Mouse (Mus musculus) adrenal gland, adult 8-10 months (tissue): ENCODE measurements around the gene Olfr191. TPM values are rescaled to one million over a fixed set of nuclear protein-coding genes. Genes with fewer than 3 reads are reported as not detected.
A peak's percentile ranks its signal among the peaks of the same experiment; 100 is the strongest.
"Not testable (repeated sequence)": the region's sequence is repeated elsewhere in the genome, so short reads cannot be mapped to it uniquely, and the experiment has no call there.

Source experiments
- DNase-seq: peaks from one replicate; pipeline ENCODE4 v3.0.0; 2022
- total RNA-seq, 4 experiments: library from RNA; stranded (reverse); gene quantifications; 2 replicates each; pipeline ENCODE4 v1.2.4; 2022

Gene Olfr191
- total RNA-seq = not detected

DNA sequence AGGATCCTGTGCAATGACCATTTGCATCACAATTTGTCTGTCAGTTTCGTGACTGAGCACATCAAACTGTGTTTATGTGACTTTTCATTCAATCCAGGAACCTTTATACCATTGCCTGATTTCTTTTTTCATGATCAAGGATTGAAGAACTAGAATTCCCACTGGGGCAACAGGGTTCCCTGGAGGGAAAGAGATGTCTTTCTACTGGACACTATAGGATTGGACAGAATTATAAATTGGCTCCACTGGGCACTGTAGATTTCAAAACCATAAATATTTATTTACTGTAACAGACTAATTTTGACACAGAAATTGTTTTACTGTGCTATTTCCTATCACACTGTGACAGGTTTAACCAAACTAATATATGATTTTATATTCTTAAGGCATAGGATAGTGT is at the start of gene Olfr191:
Olfr191 (minus strand) TSS at position 101 of the 400 bp plus-strand sequence.
- DNase-seq = not testable (repeated sequence)

DNA sequence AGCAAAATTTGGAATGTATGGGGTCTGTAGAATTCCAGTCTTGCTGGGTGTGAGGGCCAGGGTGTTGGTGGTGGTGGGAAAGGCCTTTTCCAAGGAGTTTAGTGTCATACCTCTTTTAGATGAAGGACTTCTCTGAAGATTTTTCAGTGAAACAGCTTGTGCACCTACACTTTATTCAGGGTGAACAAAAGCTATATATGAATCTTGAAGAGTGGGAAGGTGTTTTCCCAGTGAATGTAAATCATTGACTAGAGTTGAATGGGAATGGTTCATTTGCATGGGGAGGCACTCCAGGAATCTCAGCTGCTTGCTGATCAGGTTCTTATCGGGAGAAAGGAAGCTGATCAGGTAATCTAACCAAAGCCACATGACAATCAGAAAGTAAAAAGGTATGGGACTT is 41.1 kb upstream of the Olfr191 start:
- DNase-seq = no peak

DNA sequence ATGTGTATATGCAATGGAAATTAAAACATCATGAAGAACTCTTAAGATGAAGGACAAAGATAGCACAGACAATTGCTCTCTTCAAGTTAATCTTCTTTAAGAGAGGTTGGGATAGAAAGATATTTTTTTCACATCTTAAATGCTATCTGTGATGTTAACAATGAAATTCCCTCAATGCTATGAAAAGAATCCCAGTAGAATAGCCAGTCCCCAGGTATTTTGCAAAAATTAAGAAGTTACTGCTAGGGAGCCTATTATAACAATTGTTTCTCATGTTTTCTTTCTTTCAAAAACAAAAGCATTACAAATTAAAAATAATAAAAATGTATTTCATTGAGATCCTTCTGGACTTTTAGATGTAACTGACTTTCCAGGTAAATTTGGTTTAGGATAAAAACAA is 31.3 kb upstream of the Olfr191 start, which contains the start of gene Olfr194:
Olfr194 (minus strand) TSS at position 101 of the 400 bp plus-strand sequence.
- DNase-seq = no peak

DNA sequence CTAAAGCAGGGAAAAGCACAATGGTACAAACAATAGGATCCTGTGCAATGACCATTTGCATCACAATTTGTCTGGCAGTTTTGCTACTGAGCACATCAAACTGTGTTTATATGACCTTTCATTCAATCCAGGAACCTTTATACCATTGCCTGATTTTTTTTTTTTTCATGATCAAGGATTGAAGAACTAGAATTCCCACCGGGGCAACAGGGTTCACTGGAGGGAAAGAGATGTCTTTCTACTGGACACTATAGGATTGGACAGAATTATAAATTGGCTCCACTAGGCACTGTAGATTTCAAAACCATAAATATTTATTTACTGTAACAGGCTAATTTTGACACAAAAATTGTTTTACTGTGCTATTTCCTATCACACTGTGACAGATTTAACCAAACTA is 22.2 kb upstream of the Olfr191 start, which contains the start of gene Olfr193:
Olfr193 (minus strand) TSS at position 101 of the 400 bp plus-strand sequence.
- no peak for DNase-seq

DNA sequence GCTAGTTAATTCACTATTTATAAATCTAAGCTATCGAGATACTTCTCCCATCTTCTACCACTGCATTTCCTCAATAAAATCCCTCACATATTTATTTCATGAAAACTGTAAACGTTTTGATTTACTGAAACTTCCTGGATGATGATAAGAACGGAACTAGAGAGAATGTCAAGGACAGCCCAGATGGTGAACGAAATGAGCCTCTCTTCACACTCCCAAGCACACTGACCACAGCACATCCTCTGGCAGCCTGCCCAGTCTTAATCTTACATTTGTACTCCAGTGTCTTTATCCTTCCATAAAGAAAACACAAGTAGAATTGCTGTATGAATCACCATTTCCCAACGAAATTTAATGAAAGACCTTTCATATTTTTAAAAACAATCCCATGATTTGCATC is 18.9 kb upstream of the Olfr191 start:
- DNase-seq = peak; percentile 19

DNA sequence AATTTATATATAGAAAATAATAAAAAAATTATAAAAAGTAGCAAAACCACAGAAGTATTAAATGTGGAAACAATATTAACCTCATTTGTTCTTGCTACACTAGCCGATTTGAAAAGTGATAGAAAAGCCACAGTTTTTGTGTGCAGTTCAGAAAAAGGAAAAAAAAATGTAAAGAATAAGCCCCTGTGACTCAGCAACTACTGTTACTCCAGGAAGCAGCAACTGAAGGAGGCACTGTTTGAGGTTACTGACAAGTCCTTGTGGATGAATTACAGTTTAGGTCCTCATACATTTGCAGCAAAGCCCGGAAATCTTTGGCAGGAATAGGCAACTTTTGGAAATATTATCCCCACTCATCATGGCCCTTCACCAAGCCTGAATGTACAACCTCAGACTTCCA is 15.7 kb upstream of the Olfr191 start:
- DNase-seq = no peak

DNA sequence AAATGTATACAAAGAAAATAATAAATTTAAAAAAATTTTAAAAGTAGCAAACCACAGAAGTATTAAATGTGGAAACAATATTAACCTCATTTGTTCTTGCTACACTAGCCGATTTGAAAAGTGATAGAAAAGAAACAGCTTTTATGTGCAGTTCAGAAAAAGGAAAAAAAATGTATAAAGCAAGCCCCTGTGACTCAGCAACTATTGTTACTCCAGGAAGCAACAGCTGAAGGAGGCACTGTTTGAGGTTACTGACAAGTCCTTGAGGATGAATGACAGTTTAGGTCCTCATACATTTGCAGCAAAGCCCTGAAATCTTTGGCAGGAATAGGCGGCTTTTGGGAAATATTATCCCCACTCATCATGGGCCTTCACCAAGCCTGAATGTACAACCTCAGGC is 8.5 kb downstream of the Olfr191 start:
- not testable (repeated sequence) for DNase-seq

DNA sequence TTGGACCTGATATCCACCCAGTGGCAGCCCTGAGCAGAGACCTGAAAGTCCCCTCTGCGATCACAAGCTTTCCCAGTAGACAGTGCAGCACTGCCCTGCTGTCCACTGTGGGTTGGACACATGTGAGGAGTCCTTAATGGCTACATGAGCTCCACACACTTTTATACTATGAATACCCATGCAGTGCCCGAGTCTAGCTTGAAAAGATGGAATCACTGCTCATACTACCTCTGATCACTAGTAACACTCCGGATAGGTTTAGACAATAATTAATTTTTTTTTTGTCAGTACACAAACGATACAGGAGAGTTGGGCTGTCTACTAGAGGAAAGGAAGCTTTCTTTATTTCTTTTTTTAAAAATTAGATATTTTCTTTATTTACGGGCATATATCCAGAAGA is 11.7 kb downstream of the Olfr191 start, which contains the start of gene Olfr190:
Olfr190 (minus strand) TSS at position 101 of the 400 bp plus-strand sequence.
- no peak for DNase-seq

DNA sequence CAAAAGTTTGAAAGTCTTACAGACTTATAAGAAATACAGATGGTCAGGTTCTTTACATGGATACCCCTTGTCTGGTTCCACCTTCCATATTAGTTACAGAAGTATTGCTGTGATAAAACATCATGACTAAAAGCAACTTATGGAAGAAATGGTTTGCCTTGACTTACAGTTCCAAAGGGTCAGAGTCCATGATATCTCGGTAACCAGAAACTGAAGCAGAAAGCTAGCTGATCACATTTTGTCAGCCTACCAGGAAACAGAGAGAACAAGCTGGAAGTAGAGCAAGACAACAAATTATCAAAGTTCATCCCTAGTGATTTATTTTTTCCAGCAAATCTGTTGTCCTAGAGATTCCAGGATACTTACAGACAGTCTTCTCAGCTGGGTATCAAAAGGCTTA is 16.1 kb downstream of the Olfr191 start:
- DNase-seq = no peak

DNA sequence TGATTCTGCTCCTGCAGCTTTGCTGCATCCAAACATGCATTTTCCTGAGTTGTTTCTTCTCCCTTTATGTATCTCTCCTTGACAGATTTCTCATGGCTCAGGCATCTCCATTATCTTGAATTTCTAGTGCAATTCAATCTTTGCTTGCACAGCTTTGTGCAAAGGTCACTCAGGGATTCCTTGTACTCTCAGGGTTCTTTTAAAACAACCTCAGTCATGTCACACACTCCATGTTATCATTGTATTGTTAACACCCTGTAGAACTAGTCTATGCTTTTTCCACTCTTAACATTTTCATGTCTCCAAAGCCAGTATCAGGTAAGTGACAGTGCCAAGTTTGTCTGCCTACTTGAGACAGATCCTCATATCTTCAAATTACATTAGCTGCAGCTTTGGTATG is 17.9 kb downstream of the Olfr191 start:
- no peak for DNase-seq

DNA sequence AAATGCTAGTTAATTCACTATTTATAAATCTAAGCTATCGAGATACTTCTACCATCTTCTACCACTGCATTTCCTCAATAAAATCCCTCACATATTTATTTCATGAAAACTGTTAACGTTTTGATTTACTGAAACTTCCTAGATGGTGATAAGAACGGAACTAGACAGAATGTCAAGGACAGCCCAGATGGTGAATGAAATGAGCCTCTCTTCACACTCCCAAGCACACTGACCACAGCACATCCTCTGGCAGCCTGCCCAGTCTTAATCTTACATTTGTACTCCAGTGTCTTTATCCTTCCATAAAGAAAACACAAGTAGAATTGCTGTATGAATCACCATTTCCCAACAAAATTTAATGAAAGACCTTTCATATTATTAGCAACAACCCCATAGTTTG is 27.2 kb downstream of the Olfr191 start:
- DNase-seq = not testable (repeated sequence)

DNA sequence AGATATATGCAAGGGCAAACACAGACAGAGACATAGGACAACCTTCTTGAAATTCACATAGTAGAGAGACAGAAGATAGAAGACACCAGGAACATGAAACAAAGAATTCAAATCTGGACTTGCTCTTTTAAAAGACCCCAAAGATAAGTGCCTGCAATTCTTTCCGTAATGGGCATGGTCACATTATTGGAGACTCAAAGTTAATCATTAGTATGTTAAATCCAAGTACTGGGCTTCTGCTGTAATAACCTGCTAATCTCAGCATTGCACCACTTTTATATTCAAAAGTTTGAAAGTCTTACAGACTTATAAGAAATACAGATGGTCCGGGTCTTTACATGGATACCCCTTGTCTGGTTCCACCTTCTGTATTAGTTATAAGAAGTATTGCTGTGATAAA is 40.3 kb downstream of the Olfr191 start:
- not testable (repeated sequence) for DNase-seq

DNA sequence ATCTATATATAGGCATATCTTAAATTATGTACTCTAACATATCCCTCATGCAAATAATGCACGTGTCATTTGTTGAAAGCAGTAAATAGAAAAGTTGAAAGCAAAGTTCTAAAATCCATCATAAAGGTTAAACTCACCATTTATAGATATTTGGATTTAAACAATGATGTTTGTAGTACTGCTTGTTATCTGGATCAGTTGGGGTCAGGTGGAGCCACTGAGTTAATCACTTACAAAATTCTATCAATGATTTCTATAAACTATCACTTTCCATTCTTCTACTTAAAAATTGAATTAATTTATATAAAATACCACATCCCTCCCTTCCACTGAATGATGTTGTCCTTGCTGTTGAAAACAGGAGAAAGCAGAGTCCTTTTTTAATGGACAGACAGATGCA is 40.8 kb downstream of the Olfr191 start:
- DNase-seq = no peak

DNA sequence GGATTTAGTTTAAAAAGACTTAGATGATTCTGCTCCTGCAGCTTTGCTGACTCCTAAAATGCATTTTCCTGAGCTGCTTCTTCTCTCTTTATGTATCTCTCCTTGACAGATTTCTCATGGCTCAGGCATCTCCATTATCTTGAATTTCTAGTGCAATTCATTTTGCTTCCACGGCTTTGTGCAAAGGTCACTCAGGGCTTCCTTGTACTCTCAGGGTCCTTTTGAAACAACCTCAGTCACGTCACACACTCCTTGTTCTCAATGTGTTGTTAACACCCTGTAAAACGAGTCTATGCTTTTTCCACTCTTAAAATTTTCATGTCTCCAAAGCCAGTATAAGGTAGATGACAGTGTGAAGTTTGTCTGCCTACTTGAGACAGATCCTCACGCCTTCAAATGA is 42.0 kb downstream of the Olfr191 start:
- no peak for DNase-seq

DNA sequence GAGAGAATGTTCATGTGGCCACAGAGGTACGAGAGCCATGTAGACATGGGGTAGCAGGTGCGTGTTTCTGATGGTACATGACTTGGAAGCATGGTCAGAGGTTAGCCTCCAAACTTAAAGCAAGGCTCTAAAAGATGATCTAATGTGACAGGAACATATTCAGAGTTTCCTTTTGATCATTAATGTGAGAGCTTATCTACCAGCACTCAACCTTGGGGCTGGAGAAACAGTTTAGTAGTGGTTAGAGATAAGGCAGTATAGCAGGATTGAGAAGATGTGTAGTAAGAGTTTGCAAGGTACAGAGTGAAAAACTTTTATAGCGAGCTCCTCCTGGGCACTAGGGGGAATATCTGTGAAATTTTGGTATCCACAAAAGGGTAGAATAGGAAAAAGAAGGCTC is 43.8 kb downstream of the Olfr191 start:
- no peak for DNase-seq

DNA sequence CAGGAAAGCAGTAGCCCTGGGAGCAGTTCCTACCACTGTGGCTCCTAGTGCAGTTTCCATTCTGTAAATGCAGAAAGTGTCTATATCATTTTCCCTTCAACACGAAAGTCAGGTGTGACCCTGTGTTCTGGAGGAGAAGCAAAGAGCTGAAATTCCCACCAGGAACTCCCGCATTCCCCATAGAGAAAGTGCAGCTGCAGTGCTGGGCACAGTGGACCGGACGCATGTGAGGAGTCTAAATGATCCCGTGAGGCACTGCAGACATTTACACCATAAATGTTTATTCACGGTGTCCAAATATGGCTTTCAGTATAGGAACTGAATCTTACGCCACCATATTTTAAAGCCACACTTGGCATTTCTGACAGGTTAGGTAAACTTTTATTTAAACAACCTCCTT is 49.9 kb downstream of the Olfr191 start, which contains the start of gene Olfr187:
Olfr187 (minus strand) TSS at position 58 of the 400 bp plus-strand sequence.
- no peak for DNase-seq

Other genes with a start within 250 kb of the Olfr191 start
- not detected for gene Olfr177, start 215.1 kb downstream of the Olfr191 start, total RNA-seq
- gene Olfr178, start 197.8 kb downstream of the Olfr191 start, total RNA-seq = not detected
- gene Olfr181, start 161.1 kb downstream of the Olfr191 start, total RNA-seq = not detected
- gene Olfr180, start 160.4 kb downstream of the Olfr191 start, total RNA-seq = not detected
- not detected for gene Olfr183, start 94.5 kb downstream of the Olfr191 start, total RNA-seq
- not detected for gene Olfr186, start 59.5 kb downstream of the Olfr191 start, total RNA-seq
- gene Olfr187, start 50.1 kb downstream of the Olfr191 start, total RNA-seq = not detected
- gene Olfr190, start 11.8 kb downstream of the Olfr191 start, total RNA-seq = not detected
- not detected for gene Olfr193, start 22.1 kb upstream of the Olfr191 start, total RNA-seq
- gene Olfr194, start 31.2 kb upstream of the Olfr191 start, total RNA-seq = not detected
- gene Olfr195, start 57.2 kb upstream of the Olfr191 start, total RNA-seq = not detected
- not detected for gene Olfr196, start 80.6 kb upstream of the Olfr191 start, total RNA-seq
- not detected for gene Olfr198, start 113.7 kb upstream of the Olfr191 start, total RNA-seq
- not detected for gene Olfr199, start 129.9 kb upstream of the Olfr191 start, total RNA-seq
- not detected for gene Olfr201, start 182.8 kb upstream of the Olfr191 start, total RNA-seq
- gene Olfr202, start 197.0 kb upstream of the Olfr191 start, total RNA-seq = not detected
- gene Olfr203, start 209.1 kb upstream of the Olfr191 start, total RNA-seq = not detected
- not detected for gene Olfr204, start 228.4 kb upstream of the Olfr191 start, total RNA-seq
- not detected for gene Olfr205, start 241.3 kb upstream of the Olfr191 start, total RNA-seq